8 mouse cellular contexts compared by ENCODE assay signal in genomic region chr13:45239153-45239552, GRCm38 (mm10).
DNase-seq lines count a peak whose midpoint lies in the region; ATAC-seq and TF ChIP-seq lines count a peak whose summit lies in the region.
"Had no signal": no experiment of that assay in that cellular context is flagged by ENCODE, and none has a peak within 500 bp of the region (broad histone marks: within the 10 kb centered on the region; RNA-seq: fewer than 3 reads in every experiment).

No protein-coding gene starts in this region.

- H3K9me3 ChIP-seq in midbrain, postnatal 0 days (ENCODE audit: low read length) = no peaks in the 10 kb centered on the region
- H3K9me3 ChIP-seq in midbrain, embryonic 15.5 days = no peaks in the 10 kb centered on the region
- no peaks in the 10 kb centered on the region for H3K9me3 ChIP-seq in forebrain, embryonic 15.5 days
- H3K9me3 ChIP-seq: heart, embryonic 15.5 days had no signal

- H3K36me3 ChIP-seq in midbrain, postnatal 0 days (ENCODE audit: insufficient read depth, low read length) = no peaks in the 10 kb centered on the region
- H3K36me3 ChIP-seq in midbrain, embryonic 15.5 days (replicated peaks) = no peaks in the 10 kb centered on the region
- H3K36me3 ChIP-seq in forebrain, embryonic 15.5 days = no peaks in the 10 kb centered on the region
- H3K36me3 ChIP-seq: heart, embryonic 15.5 days had no signal

- 65% methylated on average over 9 of the region's 9 CpGs for WGBS in midbrain, postnatal 0 days
- WGBS in midbrain, embryonic 15.5 days = 56% methylated on average over 9 of the region's 9 CpGs
- 23% methylated on average over 9 of the region's 9 CpGs for WGBS in forebrain, embryonic 15.5 days

- no peak for ATAC-seq in midbrain, postnatal 0 days (ENCODE audit: low FRiP score)
- no peak for ATAC-seq in midbrain, embryonic 15.5 days (replicated peaks)
- peak; percentile 64; the same call in 1 of the 2 replicates for ATAC-seq in forebrain, embryonic 15.5 days (replicated peaks)

- H3K9ac ChIP-seq in midbrain, postnatal 0 days (replicated peaks; ENCODE audit: low read length, poor library complexity, severe bottlenecking) = no peak overlapping the region
- no peak overlapping the region for H3K9ac ChIP-seq in midbrain, embryonic 15.5 days
- no peak overlapping the region; the same call in 1 of the 2 replicates for H3K9ac ChIP-seq in forebrain, embryonic 15.5 days (replicated peaks)
- H3K9ac ChIP-seq: heart, embryonic 15.5 days had no signal

- DNase-seq in midbrain, postnatal 0 days (ENCODE audit: low spot score) = peak; percentile 73
- DNase-seq in kidney, postnatal 25 days = peak; percentile 84 to 91
- DNase-seq in lung, postnatal 14 days = peak; percentile 47
- peak; percentile 12 for DNase-seq in yolk sac, embryonic 10.5 days (ENCODE audit: low spot score)
- DNase-seq in spleen, adult 18-20 months = no peak

- TF ChIP-seq CTCF in midbrain, postnatal 0 days (IDR thresholded peaks at IDR 0.05) = no peak

- H3K4me3 ChIP-seq in midbrain, postnatal 0 days (ENCODE audit: low read depth, low read length) = no peak overlapping the region
- H3K4me3 ChIP-seq in midbrain, embryonic 15.5 days = no peak overlapping the region
- H3K4me3 ChIP-seq in forebrain, embryonic 15.5 days = 0 out of 2 replicates have a peak overlapping the region, but pooled peaks have one; percentile 0
- H3K4me3 ChIP-seq: heart, embryonic 15.5 days had no signal

- H3K27ac ChIP-seq in midbrain, postnatal 0 days (ENCODE audit: low read depth, low read length) = no peak overlapping the region
- H3K27ac ChIP-seq in midbrain, embryonic 15.5 days = no peak overlapping the region
- 0 out of 2 replicates have a peak overlapping the region, but pooled peaks have one; percentile 28 for H3K27ac ChIP-seq in forebrain, embryonic 15.5 days (replicated peaks)
- H3K27ac ChIP-seq: heart, embryonic 15.5 days had no signal

- H3K4me2 ChIP-seq in midbrain, postnatal 0 days (ENCODE audit: low read depth, low read length, poor library complexity, severe bottlenecking) = no peak overlapping the region
- H3K4me2 ChIP-seq in midbrain, embryonic 15.5 days = no peak overlapping the region
- H3K4me2 ChIP-seq in forebrain, embryonic 15.5 days (replicated peaks) = peak overlapping the region; percentile 26
- H3K4me2 ChIP-seq: heart, embryonic 15.5 days had no signal

- H3K4me1 ChIP-seq in midbrain, postnatal 0 days (ENCODE audit: insufficient read depth, low read length) = no peaks in the 10 kb centered on the region
- H3K4me1 ChIP-seq in midbrain, embryonic 15.5 days = no peaks in the 10 kb centered on the region
- H3K4me1 ChIP-seq in forebrain, embryonic 15.5 days = peaks cover 9% of the 10 kb centered on the region
- H3K4me1 ChIP-seq: heart, embryonic 15.5 days had no signal

- H3K27me3 ChIP-seq in midbrain, postnatal 0 days (ENCODE audit: insufficient read depth, low read length) = no peaks in the 10 kb centered on the region
- no peaks in the 10 kb centered on the region for H3K27me3 ChIP-seq in midbrain, embryonic 15.5 days (replicated peaks)
- H3K27me3 ChIP-seq in forebrain, embryonic 15.5 days = no peaks in the 10 kb centered on the region
- H3K27me3 ChIP-seq: heart, embryonic 15.5 days had no signal

Comparison
In these comparisons a context has a peak if more than half of its experiments do, and no peak if none do; other contexts are left out.
1. DNase-seq: peak in midbrain, postnatal 0 days (single experiment), kidney, postnatal 25 days (2 of 2), lung, postnatal 14 days (single experiment) and yolk sac, embryonic 10.5 days (single experiment); none in spleen, adult 18-20 months (0 of 2).